Mouse (Mus musculus) heart, adult 2 months (tissue): ENCODE data around the gene Gm20388.
A peak's percentile ranks its signal among the peaks of the same experiment; 100 is the strongest.

Source experiments
- CTCF ChIP-seq: fragments of 200-600 bp; IDR thresholded peaks from 2 replicates; pipeline ENCODE4 v1.8.1; 2022; ENCODE audit warnings: antibody characterized with exemption, mild to moderate bottlenecking, moderate library complexity
- EP300 ChIP-seq: fragments of 200-500 bp; IDR thresholded peaks from 2 replicates; pipeline ENCODE4 v1.6.1; 2011; ENCODE audit warnings: low read depth, low read length, control low read depth; ENCODE audit not compliant: insufficient read depth
- POLR2A ChIP-seq: fragments of 200-500 bp; IDR thresholded peaks from 2 replicates; pipeline ENCODE4 v1.6.1; 2011; ENCODE audit warnings: mild to moderate bottlenecking, low read depth, low read length, control low read depth; ENCODE audit not compliant: insufficient read depth

GRCm38 (mm10) chr8:122636803-122637175, 2726.1 kb downstream of the Gm20388 start:
- no peak for TF ChIP-seq CTCF
- peak; percentile 57; the same call in 1 of the 2 replicates for TF ChIP-seq EP300
- TF ChIP-seq POLR2A = no peak
